13 mouse cellular contexts compared by ENCODE assay signal in genomic region chr11:60906449-60906848, GRCm38 (mm10).
"Had no signal": no experiment of that assay in that cellular context is flagged by ENCODE, and none has a peak within 500 bp of the region (broad histone marks: within the 10 kb centered on the region; RNA-seq: fewer than 3 reads in every experiment).

No protein-coding gene starts in this region.

- ATAC-seq: liver, embryonic 12.5 days had no signal

- H3K27ac ChIP-seq: liver, embryonic 12.5 days; midbrain, embryonic 10.5 days; neural tube, embryonic 15.5 days had no signal

- DNase-seq: kidney, postnatal 10 days; left cerebral cortex, postnatal 4 days; lung, embryonic 14.5 days; lung, postnatal 10 days; lung, postnatal 4 days; midbrain, embryonic 14.5 days; right cerebral cortex, adult 18-20 months; right cerebral cortex, postnatal 25 days; thymus, postnatal 36 days had no signal

- H3K27me3 ChIP-seq: neural tube, embryonic 15.5 days had no signal

- H3K4me3 ChIP-seq: liver, embryonic 12.5 days; midbrain, embryonic 10.5 days; myocyte; neural tube, embryonic 15.5 days had no signal
